9 mouse cellular contexts compared by ENCODE assay signal in the genomic region with DNA sequence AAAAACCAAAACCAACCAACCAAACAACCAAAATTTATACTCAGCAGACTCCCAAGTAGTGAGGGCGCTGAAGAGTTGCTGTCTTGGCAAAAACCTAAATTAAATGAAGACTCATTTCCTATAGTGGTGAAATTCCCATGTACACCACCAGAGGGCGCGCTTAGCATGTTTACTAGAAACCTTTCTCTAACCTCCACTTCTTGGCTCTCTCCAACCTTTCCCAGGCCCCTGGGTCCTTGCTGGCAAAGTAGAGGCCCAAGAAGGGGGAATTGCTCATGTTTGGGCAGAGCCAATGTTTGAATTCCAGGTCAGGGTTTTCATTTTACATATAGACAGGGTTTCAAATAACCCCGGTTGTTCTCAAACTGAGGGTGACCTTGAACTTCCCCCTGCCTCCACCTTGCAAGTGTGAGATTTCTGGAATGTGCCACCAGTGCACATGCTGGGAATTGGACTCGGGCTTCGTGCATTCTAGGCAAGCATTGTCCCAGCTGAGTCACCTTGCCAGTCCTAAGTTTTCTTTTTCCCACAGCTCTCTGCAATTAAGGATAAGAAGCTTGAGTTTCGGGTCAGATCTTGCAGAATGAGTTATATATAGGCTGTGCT. TPM values are rescaled to one million over a fixed set of nuclear protein-coding genes. Genes with fewer than 3 reads are reported as not detected.
DNase-seq lines count a peak whose midpoint lies in the region; ATAC-seq and TF ChIP-seq lines count a peak whose summit lies in the region.
"Had no signal": no experiment of that assay in that cellular context is flagged by ENCODE, and none has a peak within 500 bp of the region (broad histone marks: within the 10 kb centered on the region; RNA-seq: fewer than 3 reads in every experiment).

No protein-coding gene starts in this region.

- H3K36me3 ChIP-seq in E14TG2a.4 (ENCODE audit: insufficient read depth, low read length) = no peaks in the 10 kb centered on the region
- peaks cover 46% of the 10 kb centered on the region for H3K36me3 ChIP-seq in heart, embryonic 10.5 days
- H3K36me3 ChIP-seq in lung, embryonic 14.5 days (ENCODE audit: insufficient read depth) = no peaks in the 10 kb centered on the region
- H3K36me3 ChIP-seq: lung, embryonic 15.5 days had no signal

- no peaks in the 10 kb centered on the region for H3K9me3 ChIP-seq in E14TG2a.4 (ENCODE audit: low read length)
- H3K9me3 ChIP-seq in heart, embryonic 10.5 days = no peaks in the 10 kb centered on the region
- H3K9me3 ChIP-seq in lung, embryonic 14.5 days (ENCODE audit: low read depth, low read length) = no peaks in the 10 kb centered on the region
- H3K9me3 ChIP-seq: lung, embryonic 15.5 days had no signal

- WGBS in heart, embryonic 10.5 days = 24% methylated on average over 7 of the region's 7 CpGs
- 33% methylated on average over 7 of the region's 7 CpGs for WGBS in lung, embryonic 14.5 days

- peak; percentile 60 for DNase-seq in T-cell, adult 2 months (ENCODE audit: low spot score)
- DNase-seq in embryo, embryonic 10 days (ENCODE audit: low spot score) = peak; percentile 80
- no peak for DNase-seq in heart, embryonic 10.5 days (ENCODE audit: low spot score)
- DNase-seq in kidney, postnatal 36 days = peak; percentile 72 to 90
- peak; percentile 92 for DNase-seq in lung, embryonic 14.5 days
- DNase-seq in right cerebral cortex, postnatal 25 days = peak; percentile 56

- no peak overlapping the region for H3K9ac ChIP-seq in lung, embryonic 14.5 days
- H3K9ac ChIP-seq: lung, embryonic 15.5 days had no signal

- H3K27me3 ChIP-seq in E14TG2a.4 (ENCODE audit: insufficient read depth, low read length) = peaks cover 38% of the 10 kb centered on the region
- H3K27me3 ChIP-seq in heart, embryonic 10.5 days (ENCODE audit: insufficient read depth, poor library complexity, severe bottlenecking) = no peaks in the 10 kb centered on the region
- no peaks in the 10 kb centered on the region for H3K27me3 ChIP-seq in lung, embryonic 14.5 days (ENCODE audit: insufficient read depth, low read length)
- H3K27me3 ChIP-seq: lung, embryonic 15.5 days had no signal

- peak overlapping the region; percentile 95 for H3K27ac ChIP-seq in heart, embryonic 10.5 days
- H3K27ac ChIP-seq in lung, embryonic 14.5 days (ENCODE audit: low read depth) = peak overlapping the region; percentile 34; the same call in 1 of the 2 replicates
- H3K27ac ChIP-seq: lung, embryonic 15.5 days had no signal

- peak; percentile 92 for TF ChIP-seq CTCF in E14TG2a.4 (conservative IDR thresholded peaks at IDR 0.05; ENCODE audit: low read length)
- peak; percentile 88 for TF ChIP-seq CTCF in lung, embryonic 14.5 days (IDR thresholded peaks at IDR 0.05; ENCODE audit: low read depth)

- peaks cover 64% of the 10 kb centered on the region for H3K4me1 ChIP-seq in E14TG2a.4 (replicated peaks; ENCODE audit: low read depth, low read length)
- H3K4me1 ChIP-seq in heart, embryonic 10.5 days = peaks cover 52% of the 10 kb centered on the region
- 0 out of 2 replicates have a peak, but pooled peaks cover 6% of the 10 kb centered on the region for H3K4me1 ChIP-seq in lung, embryonic 14.5 days (ENCODE audit: insufficient read depth)

- H3K4me2 ChIP-seq in lung, embryonic 14.5 days = peak overlapping the region; percentile 3; the same call in 1 of the 2 replicates
- H3K4me2 ChIP-seq: lung, embryonic 15.5 days had no signal

- ATAC-seq in lung, embryonic 14.5 days (ENCODE audit: insufficient read depth) = no peak
- ATAC-seq in erythroid progenitor cell, adult 5-6 weeks (replicated peaks; ENCODE audit: low FRiP score, poor library complexity, severe bottlenecking) = no peak

- H3K4me3 ChIP-seq in E14TG2a.4 (replicated peaks; ENCODE audit: low read length) = no peak overlapping the region
- peak overlapping the region; percentile 67 for H3K4me3 ChIP-seq in heart, embryonic 10.5 days
- H3K4me3 ChIP-seq in lung, embryonic 14.5 days (ENCODE audit: low read depth, low read length) = no peak overlapping the region
- H3K4me3 ChIP-seq: lung, embryonic 15.5 days had no signal

RNA-seq across cellular contexts. Expression of a gene that starts 3.0 kb away (rescaled TPM):
- 41.1 and 90.1 TPM in 2 replicates for polyA plus RNA-seq in heart, embryonic 10.5 days (2016; fragmentation: Nextera tagmentation; extraction: Ambion mirVana)
- polyA plus RNA-seq in lung, embryonic 14.5 days (2014; fragmentation: Nextera tagmentation; extraction: Ambion mirVana) = 0.07 and 0.87 TPM in 2 replicates
- not detected in 2 replicates for total RNA-seq in erythroid progenitor cell, adult 5-6 weeks (2015; ENCODE audit: low replicate concordance)
- not detected in 2 replicates for total RNA-seq in erythroid progenitor cell, adult 5-6 weeks (2017; ENCODE audit: low replicate concordance)

RNA-seq across cellular contexts. Expression of a gene that starts 35.9 kb away (rescaled TPM):
- 7.5 and 8.0 TPM in 2 replicates for polyA plus RNA-seq in heart, embryonic 10.5 days (2016; fragmentation: Nextera tagmentation; extraction: Ambion mirVana)
- polyA plus RNA-seq in lung, embryonic 14.5 days (2014; fragmentation: Nextera tagmentation; extraction: Ambion mirVana) = 2.2 and 2.7 TPM in 2 replicates
- 2.1 and 2.2 TPM in 2 replicates for total RNA-seq in erythroid progenitor cell, adult 5-6 weeks (2015; ENCODE audit: low replicate concordance)
- 1.4 and 3.0 TPM in 2 replicates for total RNA-seq in erythroid progenitor cell, adult 5-6 weeks (2017; ENCODE audit: low replicate concordance)

RNA-seq across cellular contexts. Expression of a gene that starts 49.3 kb away (rescaled TPM):
- polyA plus RNA-seq in heart, embryonic 10.5 days (2016; fragmentation: Nextera tagmentation; extraction: Ambion mirVana) = 1.1 and 4.1 TPM in 2 replicates
- polyA plus RNA-seq in lung, embryonic 14.5 days (2014; fragmentation: Nextera tagmentation; extraction: Ambion mirVana) = 8.7 and 9.7 TPM in 2 replicates
- 4.2 and 6.1 TPM in 2 replicates for total RNA-seq in erythroid progenitor cell, adult 5-6 weeks (2015; ENCODE audit: low replicate concordance)
- 2.5 and 3.7 TPM in 2 replicates for total RNA-seq in erythroid progenitor cell, adult 5-6 weeks (2017; ENCODE audit: low replicate concordance)

Comparison
In these comparisons a context has a peak if more than half of its experiments do, and no peak if none do; other contexts are left out.
1. RNA of a gene that starts 3.0 kb away (polyA plus RNA-seq): 41.1 to 90.1 TPM in heart, embryonic 10.5 days; 0.07 to 0.87 TPM in lung, embryonic 14.5 days; every median in the first group is over 10 times any median in the second.